Mouse (Mus musculus) thymus, adult 2 months (tissue): ENCODE data around the gene Gm49369.
A peak's percentile ranks its signal among the peaks of the same experiment; 100 is the strongest.

Experiments
- CTCF ChIP-seq: fragments of 200-500 bp; IDR thresholded peaks from 2 replicates; pipeline ENCODE4 v1.5.1; 2012; ENCODE audit warnings: mild to moderate bottlenecking, control low read depth, low read length, moderate library complexity, borderline replicate concordance; ENCODE audit not compliant: control insufficient read depth, poor library complexity, insufficient read depth; ENCODE audit errors: extremely low read depth
- POLR2A ChIP-seq: fragments of 200-500 bp; IDR thresholded peaks from 2 replicates; pipeline ENCODE4 v1.6.1; 2012; ENCODE audit warnings: mild to moderate bottlenecking, low read length, control low read depth, moderate library complexity; ENCODE audit not compliant: control insufficient read depth, poor library complexity, insufficient read depth; ENCODE audit errors: extremely low read depth

- 0 out of 2 replicates have a peak, but pooled peaks have one; percentile 23 for TF ChIP-seq CTCF
- TF ChIP-seq POLR2A, result no peak
Observed at GRCm38 (mm10) chr7:142379186-142379585, 3.3 kb downstream of the Gm49369 start.
